ENCODE assay signal across 15 mouse cellular contexts in the genomic region with DNA sequence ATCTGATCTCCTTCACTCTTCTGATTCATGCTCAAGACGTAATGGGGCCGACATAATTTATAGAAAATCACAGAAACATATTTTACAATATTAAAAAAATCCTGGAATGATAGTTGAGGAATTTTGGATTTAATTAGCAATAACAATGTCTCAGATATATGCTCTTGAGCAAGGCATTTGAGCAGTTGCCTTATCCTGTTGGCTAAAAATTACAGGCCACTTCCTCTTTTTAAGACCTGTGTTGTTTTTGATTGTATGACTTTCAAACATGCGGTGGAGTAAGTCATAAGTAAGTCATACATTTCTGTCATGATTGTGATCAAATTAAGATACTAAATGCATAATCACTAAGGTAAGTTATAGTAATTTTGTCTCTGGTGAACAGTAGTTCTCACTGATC.
"Had no signal": no experiment of that assay in that cellular context is flagged by ENCODE, and none has a peak within 500 bp of the region (broad histone marks: within the 10 kb centered on the region; RNA-seq: fewer than 3 reads in every experiment).

No protein-coding gene starts in this region.

- H3K9ac ChIP-seq: neural tube, embryonic 15.5 days; stomach, embryonic 15.5 days had no signal

- H3K27me3 ChIP-seq: neural tube, embryonic 15.5 days; stomach, embryonic 15.5 days had no signal

- H3K36me3 ChIP-seq: neural tube, embryonic 15.5 days; stomach, embryonic 15.5 days had no signal

- DNase-seq: retina, postnatal 1 day; right cerebral cortex, adult 18-20 months; right cerebral cortex, postnatal 14 days; right cerebral cortex, postnatal 25 days; right cerebral cortex, postnatal 4 days; spleen, adult 18-20 months; thymus, adult 18-20 months; thymus, adult 2 months; thymus, postnatal 14 days; thymus, postnatal 25 days; thymus, postnatal 36 days; thymus, postnatal 4 days had no signal

- H3K4me3 ChIP-seq: neural tube, embryonic 15.5 days; stomach, embryonic 15.5 days had no signal

- H3K4me2 ChIP-seq: neural tube, embryonic 15.5 days; stomach, embryonic 15.5 days had no signal

- H3K4me1 ChIP-seq: neural tube, embryonic 15.5 days; stomach, embryonic 15.5 days had no signal

- H3K9me3 ChIP-seq: neural tube, embryonic 15.5 days; stomach, embryonic 15.5 days had no signal

- H3K27ac ChIP-seq: neural tube, embryonic 15.5 days; stomach, embryonic 15.5 days; stomach, postnatal 0 days had no signal
